Mouse (Mus musculus): ENCODE data around the gene Sowahd.

Gene Sowahd

DNA sequence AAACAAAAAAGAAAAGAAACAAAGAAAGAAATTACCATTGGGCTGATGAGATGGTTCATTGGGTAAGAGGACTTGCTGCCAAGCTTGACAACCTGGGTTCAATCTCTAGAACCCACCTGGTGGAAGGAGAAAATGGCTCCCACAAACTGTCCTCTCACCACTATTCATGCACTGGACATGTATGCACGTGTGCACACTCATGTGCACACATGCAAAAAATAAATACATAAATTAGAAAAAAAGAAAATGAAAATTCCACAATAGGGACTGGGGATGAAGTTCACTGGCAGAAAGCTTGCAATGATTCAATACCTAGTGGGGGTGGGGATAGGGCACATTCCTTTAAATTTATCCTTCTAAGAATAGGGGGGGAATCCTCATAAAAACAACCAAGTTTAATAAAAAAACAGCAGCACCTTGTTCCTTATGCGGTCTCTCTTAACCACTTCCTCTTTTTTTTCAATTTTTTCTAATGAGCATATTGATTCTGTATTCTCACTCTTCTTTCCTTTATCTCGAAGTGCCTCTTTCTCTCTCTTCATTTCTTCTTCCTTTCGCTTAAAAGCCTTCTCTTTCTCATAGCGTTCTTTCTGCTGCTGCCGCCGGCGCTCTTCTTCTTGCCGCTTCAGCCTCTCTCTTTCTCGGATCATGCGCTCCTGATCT is 46.6 kb downstream of the Sowahd start:
- no peak for DNase-seq (ENCODE audit: low spot score)

DNA sequence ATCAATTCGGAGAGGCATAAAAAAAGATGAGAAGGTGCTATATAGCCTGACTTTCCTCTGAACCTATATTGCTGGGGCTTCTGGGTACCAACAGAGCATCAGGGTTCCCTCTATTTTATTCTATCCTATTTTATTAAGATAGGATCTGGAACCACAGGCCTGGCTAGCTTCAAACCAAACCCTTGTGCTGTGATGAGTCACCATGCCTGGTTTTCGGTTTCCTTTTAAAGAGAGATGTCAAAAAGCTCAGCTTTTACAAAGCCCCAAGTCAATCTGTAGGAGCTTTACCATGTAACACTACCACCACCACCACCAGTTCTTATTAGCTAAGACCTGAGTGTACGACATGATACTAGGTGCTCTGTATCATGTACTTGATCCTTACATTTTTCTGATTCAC is 50.0 kb downstream of the Sowahd start:
- DNase-seq (ENCODE audit: low spot score), result no peak
